Mouse (Mus musculus): ENCODE measurements around the gene Galnt13. TPM values are rescaled to one million over a fixed set of nuclear protein-coding genes. Genes with fewer than 3 reads are reported as not detected.
"Not testable (repeated sequence)": the region's sequence is repeated elsewhere in the genome, so short reads cannot be mapped to it uniquely, and the experiment has no call there.

Gene Galnt13
- total RNA-seq, 2 experiments from 2014 or later, result not detected

DNA sequence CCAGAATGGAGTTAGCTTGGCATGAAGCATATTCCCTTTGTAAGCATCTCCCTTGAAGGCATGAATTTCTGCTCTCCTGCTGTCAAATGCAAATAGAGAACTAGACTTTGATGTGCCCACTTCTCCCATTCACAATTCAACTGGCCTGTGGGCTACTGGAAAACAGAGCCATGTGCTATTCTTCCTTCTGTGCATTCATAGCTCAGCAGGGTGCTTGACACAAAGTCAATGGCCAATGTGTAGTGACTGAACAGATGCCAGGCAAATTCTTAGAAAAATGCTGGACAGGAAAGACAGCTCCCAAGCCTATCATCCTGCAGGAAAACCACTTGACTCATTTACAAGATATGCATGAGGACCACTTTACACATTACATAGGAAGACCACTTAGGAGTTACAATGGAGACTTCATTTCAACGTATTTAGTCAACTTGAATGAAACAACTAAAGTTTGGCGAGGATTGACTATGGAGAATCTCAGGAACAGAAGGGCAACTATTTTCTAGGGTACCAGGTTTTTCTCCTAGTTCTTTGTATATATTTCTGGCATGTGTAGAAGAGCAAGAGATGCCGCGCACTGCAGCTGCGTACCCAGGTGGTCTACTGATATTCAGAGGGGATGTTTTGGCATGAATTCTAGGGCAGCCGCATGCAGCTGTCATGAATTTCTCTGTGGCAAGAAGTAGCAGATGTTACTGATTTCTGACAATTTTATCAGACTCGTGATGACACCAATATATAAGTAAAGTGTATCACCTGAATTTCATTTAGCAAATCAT is 470.4 kb downstream of the Galnt13 start:
- no peak for ATAC-seq (replicated peaks; ENCODE audit: poor library complexity, severe bottlenecking)

DNA sequence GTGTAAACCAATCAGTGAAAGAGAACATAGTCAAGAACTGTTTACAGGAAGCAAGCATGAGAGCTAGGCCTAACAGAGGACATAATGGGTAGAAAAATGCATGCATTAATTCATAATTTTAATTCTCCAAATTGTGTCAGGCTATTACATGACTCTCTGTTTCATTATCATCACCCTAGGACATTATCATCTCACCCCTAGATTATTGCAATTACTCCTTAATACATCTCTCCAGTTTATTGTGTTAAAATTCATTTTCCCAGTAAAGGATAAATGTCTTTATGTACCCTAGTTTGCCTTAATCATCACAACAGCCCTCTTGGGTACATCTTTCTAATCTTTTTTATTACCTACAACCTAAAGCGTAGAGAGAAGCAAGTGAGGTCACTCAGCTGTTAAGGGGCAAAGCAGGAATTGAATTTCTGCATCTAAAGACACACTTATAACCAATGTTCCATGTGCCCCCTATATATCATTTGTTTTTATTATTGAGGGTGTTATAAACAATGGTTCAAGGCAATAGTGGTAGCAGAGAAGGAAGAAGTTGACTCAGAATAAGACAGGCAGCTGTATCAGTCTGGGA is 479.1 kb downstream of the Galnt13 start:
- no peak for ATAC-seq (replicated peaks; ENCODE audit: poor library complexity, severe bottlenecking)

DNA sequence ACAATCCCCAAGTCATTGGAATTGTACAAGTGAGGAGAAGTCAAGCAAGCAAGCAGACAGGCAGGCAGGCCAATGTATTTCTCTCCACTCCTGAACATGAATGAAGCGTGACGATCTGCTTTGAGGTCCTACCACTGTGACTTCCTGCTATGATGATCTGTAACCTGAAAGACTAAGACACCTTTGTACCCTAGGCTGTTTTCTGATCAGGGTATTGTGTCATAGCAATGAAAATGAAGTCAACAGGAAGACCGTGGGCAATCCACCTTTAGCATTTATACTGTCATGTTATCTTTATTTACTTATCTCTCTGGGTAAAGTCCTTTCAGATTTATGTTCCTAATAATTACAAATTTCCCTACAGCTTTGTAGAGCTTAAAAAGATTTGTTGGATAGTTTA is 500.3 kb downstream of the Galnt13 start:
- no peak for ATAC-seq (replicated peaks; ENCODE audit: poor library complexity, severe bottlenecking)

DNA sequence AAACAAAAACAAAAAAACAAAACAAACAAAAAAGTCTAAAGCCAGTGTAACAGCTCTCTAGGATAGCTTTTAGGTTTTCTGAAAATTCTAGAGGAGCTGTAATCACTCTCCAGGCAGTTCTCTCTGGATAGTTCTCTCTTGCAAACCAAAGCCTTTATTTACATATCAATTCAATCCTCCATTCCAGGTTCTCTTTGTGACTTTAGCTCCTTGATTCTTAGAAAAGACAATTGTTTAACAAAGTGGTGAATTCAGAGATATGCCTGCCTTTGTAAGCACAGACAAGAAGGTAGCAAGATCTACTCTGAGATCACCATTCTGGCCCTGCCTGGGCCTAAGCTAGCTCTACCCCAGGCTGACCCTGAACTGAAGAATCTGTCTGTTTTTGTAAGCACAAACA is 501.2 kb downstream of the Galnt13 start:
- ATAC-seq (replicated peaks; ENCODE audit: poor library complexity, severe bottlenecking), result no peak

DNA sequence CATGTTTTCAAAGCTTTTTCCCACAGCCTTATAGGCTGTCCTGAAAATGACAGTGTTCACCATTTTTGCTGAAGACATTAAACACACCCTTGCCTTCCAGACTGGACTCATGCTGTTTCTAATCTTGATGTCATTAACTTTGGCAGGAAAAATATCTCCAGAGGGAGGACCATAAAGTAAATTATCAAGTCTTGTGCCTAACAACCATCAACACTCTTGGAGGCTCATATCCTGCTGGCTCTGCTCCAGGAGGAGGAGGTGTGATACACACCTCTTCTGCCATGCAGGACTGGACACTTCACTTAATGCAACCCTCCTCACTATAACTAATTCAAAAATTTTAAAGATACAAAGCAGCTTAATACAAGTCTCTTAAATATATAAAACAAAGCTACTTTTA is 502.0 kb downstream of the Galnt13 start:
- no peak for ATAC-seq (replicated peaks; ENCODE audit: poor library complexity, severe bottlenecking)

DNA sequence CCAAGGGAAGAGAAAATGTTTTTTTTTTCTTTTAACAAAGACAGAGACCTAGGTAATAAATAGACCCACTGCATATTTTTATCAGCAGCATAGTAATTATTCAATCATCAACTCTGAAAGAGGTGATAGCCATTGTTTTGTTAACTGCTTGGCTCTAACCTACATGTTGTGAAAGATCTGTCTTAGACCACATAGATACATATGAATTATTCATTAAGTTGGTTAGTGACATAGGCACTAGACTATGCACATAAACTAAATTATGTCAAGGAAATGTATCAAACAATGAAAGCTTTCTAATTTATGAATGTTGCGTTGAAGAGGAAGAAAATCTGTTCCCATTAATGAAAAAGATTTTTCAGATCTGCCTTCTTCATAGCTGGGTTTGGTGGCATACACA is 507.3 kb downstream of the Galnt13 start:
- ATAC-seq (replicated peaks; ENCODE audit: poor library complexity, severe bottlenecking), result no peak

DNA sequence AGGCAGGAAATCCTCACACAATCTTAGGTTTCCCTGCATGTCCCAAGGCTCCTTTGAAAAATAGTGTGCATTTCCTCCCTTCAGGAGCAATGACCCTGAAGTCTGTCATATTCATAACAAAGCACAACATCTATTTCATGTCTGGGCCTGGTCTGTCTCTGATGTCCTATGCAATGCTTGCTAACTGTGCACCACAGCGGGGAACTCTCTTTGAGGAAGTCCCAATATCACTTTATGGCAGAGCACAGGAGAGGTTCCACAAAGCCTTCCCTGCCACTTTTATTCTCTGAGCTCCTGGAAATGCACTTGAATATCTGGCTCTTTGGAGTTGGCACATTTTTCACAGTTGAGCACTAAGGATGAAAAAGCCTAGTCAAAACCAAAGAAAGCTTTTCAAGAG is 547.7 kb downstream of the Galnt13 start:
- ATAC-seq (replicated peaks; ENCODE audit: poor library complexity, severe bottlenecking), result no peak

DNA sequence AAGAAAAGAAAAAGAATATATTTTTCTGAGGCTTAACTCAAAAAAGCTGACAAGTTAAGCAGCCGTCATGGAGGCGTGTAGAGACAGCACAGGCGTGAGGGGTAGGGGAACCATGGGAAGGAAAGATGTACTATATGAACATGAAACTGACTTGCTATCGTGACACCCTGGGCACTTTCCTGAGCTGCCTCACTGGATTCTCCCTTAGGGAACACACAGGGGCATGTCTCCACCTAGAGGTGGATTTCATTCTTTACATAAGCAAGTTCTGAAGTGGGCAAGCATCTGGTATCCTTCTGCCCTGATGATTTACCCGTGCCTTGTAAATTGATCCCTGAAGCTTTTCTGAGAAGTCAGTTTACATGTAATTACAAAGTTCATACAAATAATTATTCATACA is 586.4 kb downstream of the Galnt13 start:
- ATAC-seq (replicated peaks; ENCODE audit: poor library complexity, severe bottlenecking), result not testable (repeated sequence)

DNA sequence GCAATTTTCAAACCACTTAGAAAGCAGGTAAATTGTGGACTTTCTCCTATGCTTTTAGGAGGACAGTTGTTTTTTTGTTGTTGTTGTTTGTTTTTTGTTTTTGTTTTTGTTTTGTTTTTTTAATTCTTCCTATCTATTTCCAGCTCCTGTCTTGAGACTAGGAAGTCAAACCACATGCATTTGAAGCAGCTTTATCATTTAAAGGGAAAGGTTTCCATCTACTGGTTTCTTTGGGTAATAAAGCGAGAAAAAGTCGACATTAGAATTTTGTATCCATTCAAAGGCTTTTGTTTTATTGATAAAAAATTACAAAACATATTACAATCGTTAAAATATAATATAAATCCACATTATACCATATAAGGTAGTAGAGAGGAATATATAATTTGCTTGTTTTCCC is 598.5 kb downstream of the Galnt13 start:
- no peak for ATAC-seq (replicated peaks; ENCODE audit: poor library complexity, severe bottlenecking)

DNA sequence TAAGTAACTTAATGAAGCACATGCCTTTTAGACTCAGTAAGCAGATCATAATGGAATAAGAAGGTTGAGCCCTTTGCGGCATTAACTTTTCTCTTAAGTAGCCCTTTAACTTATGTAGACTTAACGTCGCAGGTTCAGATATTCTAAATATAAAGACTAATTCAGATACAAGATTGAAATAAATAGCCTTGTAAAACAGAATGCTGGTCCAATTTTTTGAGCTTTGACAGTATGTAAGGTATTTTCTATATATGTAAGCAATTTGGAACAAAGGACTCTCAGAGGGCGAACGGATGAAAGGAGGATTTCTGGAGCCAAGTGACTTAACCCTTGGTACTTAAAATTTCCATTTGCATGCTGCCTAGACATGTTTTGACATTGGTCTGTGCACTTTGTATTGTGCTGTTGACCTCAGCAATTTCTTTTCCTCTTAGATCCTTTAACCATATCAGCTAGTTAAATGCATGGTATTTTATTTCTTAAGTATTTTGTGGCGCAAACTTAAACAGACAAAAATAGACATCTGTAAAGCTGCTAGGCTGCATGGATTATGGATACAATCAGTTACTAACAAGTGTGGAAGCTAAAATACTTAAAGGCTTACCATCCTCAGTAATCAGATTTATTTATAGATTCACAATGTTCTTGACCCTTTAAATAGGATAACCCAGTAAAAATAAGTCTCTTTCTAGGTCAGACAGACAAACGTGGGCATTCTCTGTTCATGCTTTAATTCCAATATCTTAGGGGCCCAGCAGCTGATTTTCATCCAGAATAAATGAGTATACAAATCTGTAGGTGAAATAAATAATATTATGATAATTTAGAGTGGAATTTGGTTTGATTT is 629.6 kb downstream of the Galnt13 start:
- no peak for ATAC-seq (replicated peaks; ENCODE audit: poor library complexity, severe bottlenecking)

DNA sequence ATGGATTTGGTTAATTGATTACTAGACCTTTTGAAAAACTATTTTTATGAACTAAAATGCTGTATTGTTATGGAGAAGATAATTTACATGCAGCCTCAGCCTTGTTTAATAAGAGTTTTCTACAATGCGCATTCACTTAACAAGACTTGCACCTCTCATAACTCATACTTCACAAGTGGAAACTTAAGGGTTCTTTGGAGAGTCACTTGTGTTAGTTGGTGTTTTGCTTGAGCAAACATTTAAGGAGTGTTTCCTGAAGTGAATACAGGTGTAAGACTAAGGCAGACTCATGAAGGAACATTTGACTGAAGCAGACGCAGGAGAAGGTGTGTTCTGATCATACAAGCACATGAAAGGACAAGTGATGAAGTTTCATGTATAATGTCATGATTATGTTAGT is 649.5 kb downstream of the Galnt13 start:
- no peak for ATAC-seq (replicated peaks; ENCODE audit: poor library complexity, severe bottlenecking)

DNA sequence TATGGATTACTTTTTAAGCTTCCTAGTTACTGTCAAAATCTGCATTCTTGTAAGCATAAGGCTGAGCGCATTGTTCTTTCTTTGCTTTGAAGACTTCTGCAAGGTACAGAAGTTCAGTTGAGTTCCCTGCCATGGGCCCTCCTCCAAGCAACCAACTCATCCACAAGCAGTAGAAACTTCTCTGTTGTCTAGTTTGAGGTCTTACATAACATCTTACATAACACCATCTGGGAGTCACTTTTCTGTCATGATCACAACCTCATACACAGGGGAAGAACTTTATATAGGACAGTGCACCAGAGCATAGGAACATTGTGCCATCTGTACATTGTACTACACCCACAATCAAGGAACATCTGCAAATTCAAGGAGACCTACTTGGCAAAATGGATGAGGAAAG is 651.9 kb downstream of the Galnt13 start:
- no peak for ATAC-seq (replicated peaks; ENCODE audit: poor library complexity, severe bottlenecking)

DNA sequence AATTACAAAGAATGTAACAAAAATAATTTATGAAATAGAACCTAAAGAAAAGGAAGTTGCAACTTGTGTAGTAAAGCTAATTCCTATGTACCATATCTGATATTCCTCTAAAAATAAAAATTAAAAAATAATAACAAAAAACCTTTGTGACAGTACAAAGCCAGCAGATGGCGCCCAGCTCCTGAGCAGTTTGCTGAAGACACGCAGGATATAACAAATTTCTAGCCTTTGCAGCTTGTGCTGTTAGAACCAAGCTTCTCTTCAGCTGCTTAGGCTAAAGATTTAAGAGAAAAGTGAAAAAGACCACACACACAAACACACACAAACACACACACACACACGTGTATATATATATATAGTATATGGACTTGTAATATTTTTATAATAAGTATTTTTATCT is 654.2 kb downstream of the Galnt13 start:
- ATAC-seq (replicated peaks; ENCODE audit: poor library complexity, severe bottlenecking), result no peak

DNA sequence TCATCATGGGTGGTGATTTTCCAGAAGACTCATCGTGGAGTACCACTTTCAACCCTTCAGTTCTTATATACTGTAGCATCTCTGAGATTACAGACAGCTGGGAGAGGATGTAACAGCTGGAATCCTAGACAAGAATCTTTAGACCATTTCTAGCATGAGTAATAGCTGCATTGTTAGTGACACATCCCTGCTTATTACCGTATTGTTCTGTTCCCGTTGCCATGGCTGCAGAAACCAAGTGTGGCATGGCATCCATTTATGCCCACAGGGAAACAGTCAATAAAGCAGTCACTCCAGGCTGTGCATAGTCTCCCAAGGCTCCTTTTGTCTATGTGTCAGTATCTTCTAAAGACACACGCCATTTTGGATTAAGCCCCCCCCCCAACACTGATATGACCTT is 655.4 kb downstream of the Galnt13 start:
- no peak for ATAC-seq (replicated peaks; ENCODE audit: poor library complexity, severe bottlenecking)

DNA sequence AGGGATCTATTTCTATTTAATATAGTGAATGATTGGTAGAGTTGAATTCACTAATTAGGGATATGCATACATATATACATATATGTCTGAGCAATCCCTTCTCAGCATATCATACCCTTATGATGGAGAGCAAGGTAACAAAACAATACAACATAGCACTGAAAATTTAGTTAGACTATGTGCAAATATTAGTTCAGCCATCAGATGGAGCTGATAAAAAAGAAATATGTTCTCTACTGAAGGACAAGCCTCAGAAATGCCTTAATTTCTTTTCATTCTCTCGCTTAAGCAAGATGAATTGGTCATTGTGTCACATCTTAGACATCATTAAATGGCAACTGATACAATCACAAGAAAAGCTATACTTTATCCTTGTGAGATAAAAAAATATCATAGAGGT is 663.0 kb downstream of the Galnt13 start:
- no peak for ATAC-seq (replicated peaks; ENCODE audit: poor library complexity, severe bottlenecking)

DNA sequence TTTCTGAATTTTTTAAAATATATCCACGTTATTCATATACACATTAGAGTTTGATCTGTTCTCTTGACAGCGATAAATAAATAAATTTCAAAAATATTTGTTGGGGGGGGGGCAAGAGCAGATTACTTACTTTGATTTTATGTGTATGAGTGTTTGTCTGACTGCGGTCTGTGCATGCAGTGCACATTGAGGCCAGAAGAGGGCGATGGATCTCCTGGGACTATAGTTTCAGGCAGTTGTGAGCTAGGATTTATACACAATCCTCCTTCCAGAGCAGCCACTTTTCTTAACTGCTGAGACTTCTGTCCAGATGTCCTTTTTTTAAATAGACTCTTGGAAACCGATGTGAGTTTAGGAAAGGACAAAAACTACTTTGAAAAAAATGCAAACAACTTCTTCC is 665.2 kb downstream of the Galnt13 start:
- ATAC-seq (replicated peaks; ENCODE audit: poor library complexity, severe bottlenecking), result no peak

DNA sequence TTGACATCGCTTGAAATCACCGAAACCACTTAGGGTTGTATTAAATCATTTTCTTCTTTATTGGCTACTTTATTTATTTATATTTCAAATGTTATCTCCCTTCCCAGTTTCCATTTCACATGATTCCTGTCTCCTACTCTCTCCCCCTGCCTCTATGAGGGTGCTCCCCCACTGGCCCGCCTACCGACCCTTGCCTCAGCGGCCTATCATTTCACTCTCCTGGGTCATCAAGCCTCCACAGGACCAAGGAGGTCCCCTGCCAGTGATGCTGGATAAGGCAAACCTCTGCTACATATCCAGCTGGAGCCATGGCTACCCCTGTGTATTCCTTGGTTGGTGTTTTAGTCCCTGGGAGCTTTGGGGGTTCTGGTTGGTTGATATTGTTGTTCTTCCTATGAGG is 667.4 kb downstream of the Galnt13 start:
- ATAC-seq (replicated peaks; ENCODE audit: poor library complexity, severe bottlenecking), result no peak

DNA sequence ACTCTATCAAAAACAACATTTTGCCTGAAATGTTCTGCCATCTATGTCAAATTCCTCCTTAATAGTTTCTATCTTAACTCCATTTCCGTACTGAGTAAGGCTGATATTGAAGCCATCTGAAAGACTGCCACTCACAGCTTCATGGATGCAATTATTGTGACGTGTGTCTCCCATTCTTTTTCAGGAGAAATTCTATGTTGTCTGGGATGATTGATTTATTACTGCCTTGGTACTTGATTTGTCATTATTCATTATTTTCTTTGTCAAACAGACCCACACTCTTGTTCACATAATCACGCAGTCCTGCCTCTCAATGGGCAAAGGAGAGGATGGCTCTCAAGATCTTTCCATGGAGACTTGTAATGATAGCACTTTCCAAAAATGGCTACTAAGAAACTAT is 671.7 kb downstream of the Galnt13 start:
- ATAC-seq (replicated peaks; ENCODE audit: poor library complexity, severe bottlenecking), result no peak

DNA sequence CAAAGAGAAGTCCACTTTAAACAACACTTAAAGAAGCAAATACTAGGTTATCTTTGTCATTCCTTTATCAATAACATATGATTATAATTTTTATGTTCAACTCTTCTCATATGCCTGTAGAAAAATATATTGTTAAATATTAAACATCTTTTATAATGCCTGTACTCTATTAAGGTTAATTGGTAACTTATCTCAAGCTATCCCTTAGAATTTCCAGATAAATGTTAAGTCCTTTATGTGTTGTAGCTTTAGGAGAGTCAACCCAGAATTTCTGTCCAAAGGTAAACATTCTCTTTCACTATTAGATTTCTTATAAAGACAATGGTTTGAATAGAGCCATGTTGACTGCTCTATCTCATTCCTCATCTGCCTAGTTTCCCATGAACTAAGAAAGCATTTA is 717.0 kb downstream of the Galnt13 start:
- no peak for ATAC-seq (replicated peaks; ENCODE audit: poor library complexity, severe bottlenecking)

DNA sequence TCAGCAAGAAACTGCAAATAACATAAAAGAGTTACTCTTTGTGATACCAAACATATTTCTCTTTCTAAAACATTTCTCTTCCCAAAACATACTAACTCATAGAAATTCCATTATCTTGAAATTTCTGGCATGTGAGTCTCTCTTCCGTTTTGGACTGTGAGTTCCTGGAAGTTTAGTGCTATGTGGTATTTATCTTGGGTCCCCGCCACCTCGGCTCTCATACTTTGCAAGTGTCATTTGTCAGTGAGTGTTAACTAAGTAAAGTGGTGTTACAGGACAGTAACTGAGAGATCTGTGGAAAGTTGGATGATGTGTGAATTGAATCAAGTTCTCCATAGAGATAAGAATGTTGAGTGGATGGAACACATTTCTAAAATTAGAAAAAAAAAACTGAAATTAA is 728.7 kb downstream of the Galnt13 start:
- ATAC-seq (replicated peaks; ENCODE audit: poor library complexity, severe bottlenecking), result no peak

Measured in granulocyte monocyte progenitor cell, adult 5-6 weeks (primary cell).